Comparison of ENCODE assay signal across 7 mouse cellular contexts in the genomic region with DNA sequence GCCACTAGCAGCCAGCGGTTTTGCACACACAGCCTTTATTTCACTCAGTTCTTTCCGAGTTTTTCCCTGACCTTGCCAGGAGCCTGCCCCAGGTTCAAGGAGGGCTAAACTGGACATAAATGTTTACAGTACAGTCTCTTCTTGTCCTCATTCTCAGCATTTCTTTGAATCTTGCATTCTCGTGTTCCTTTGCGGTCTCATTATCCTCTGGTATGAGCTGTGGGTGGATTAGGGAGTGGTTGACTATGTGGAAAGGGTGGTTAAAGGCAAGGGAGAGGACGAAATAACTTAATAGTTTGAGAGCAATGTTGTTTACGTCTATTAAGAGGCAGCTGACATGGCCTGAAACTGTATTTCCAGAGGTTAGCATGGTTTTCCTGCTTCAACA. TPM values are rescaled to one million over a fixed set of nuclear protein-coding genes. Genes with fewer than 3 reads are reported as not detected.
DNase-seq lines count a peak whose midpoint lies in the region; ATAC-seq lines count a peak whose summit lies in the region.

No protein-coding gene starts in this region.

- no peaks in the 10 kb centered on the region for H3K36me3 ChIP-seq in lung, embryonic 16.5 days (ENCODE audit: control insufficient read depth, insufficient read depth, low read length)
- H3K36me3 ChIP-seq in erythroblast, embryonic 14.5 days (ENCODE audit: control insufficient read depth), result no peaks in the 10 kb centered on the region
- H3K36me3 ChIP-seq in limb, embryonic 15.5 days, result peaks cover 7% of the 10 kb centered on the region
- no peaks in the 10 kb centered on the region for H3K36me3 ChIP-seq in stomach, embryonic 15.5 days

- H3K9me3 ChIP-seq in lung, embryonic 16.5 days (ENCODE audit: control insufficient read depth, low read length), result no peaks in the 10 kb centered on the region
- no peaks in the 10 kb centered on the region for H3K9me3 ChIP-seq in erythroblast, embryonic 14.5 days (ENCODE audit: control insufficient read depth, low read length)
- no peaks in the 10 kb centered on the region for H3K9me3 ChIP-seq in limb, embryonic 15.5 days
- H3K9me3 ChIP-seq in stomach, embryonic 15.5 days, result no peaks in the 10 kb centered on the region

- 1% methylated on average over 6 of the region's 6 CpGs for WGBS in lung, embryonic 16.5 days
- WGBS in limb, embryonic 15.5 days, result under 1% methylated on average over 6 of the region's 6 CpGs
- WGBS in stomach, embryonic 15.5 days, result under 1% methylated on average over 6 of the region's 6 CpGs

- peak overlapping the region; percentile 73 for H3K9ac ChIP-seq in lung, embryonic 16.5 days (ENCODE audit: low read length)
- H3K9ac ChIP-seq in limb, embryonic 15.5 days, result peak overlapping the region; percentile 65
- H3K9ac ChIP-seq in stomach, embryonic 15.5 days, result peak overlapping the region; percentile 47; the same call in 1 of the 2 replicates

- H3K27ac ChIP-seq in lung, embryonic 16.5 days (ENCODE audit: low read length), result peak overlapping the region; percentile 80
- peak overlapping the region; percentile 91 for H3K27ac ChIP-seq in limb, embryonic 15.5 days
- H3K27ac ChIP-seq in stomach, embryonic 15.5 days, result peak overlapping the region; percentile 97

- ATAC-seq in lung, embryonic 16.5 days (ENCODE audit: low read depth), result 0 out of 2 replicates have a peak, but pooled peaks have one; percentile 0
- ATAC-seq in limb, embryonic 15.5 days (ENCODE audit: insufficient number of reproducible peaks, low FRiP score, low TSS enrichment, low read depth), result no peak
- ATAC-seq in stomach, embryonic 15.5 days (ENCODE audit: insufficient read depth, low FRiP score, low read depth), result no peak

- peak overlapping the region; percentile 89 for H3K4me3 ChIP-seq in lung, embryonic 16.5 days (ENCODE audit: low read length)
- H3K4me3 ChIP-seq in erythroblast, embryonic 14.5 days (replicated peaks), result peak overlapping the region; percentile 75
- H3K4me3 ChIP-seq in limb, embryonic 15.5 days, result peak overlapping the region; percentile 79
- H3K4me3 ChIP-seq in stomach, embryonic 15.5 days (replicated peaks), result peak overlapping the region; percentile 79

- H3K27me3 ChIP-seq in lung, embryonic 16.5 days (ENCODE audit: control insufficient read depth, insufficient read depth, low read depth, low read length), result no peaks in the 10 kb centered on the region
- peaks cover 13% of the 10 kb centered on the region for H3K27me3 ChIP-seq in erythroblast, embryonic 14.5 days (ENCODE audit: control insufficient read depth)
- H3K27me3 ChIP-seq in limb, embryonic 15.5 days, result no peaks in the 10 kb centered on the region
- H3K27me3 ChIP-seq in stomach, embryonic 15.5 days (replicated peaks), result no peaks in the 10 kb centered on the region

- H3K4me2 ChIP-seq in lung, embryonic 16.5 days (ENCODE audit: low read depth, low read length), result peak overlapping the region; percentile 62
- peak overlapping the region; percentile 73 for H3K4me2 ChIP-seq in limb, embryonic 15.5 days
- H3K4me2 ChIP-seq in stomach, embryonic 15.5 days, result peak overlapping the region; percentile 73

- DNase-seq in lung, adult 18-20 months, result no peak
- no peak for DNase-seq in retina, embryonic 14.5 days (ENCODE audit: low spot score)
- no peak for DNase-seq in right cerebral cortex, postnatal 4 days

- H3K4me1 ChIP-seq in lung, embryonic 16.5 days (replicated peaks; ENCODE audit: control insufficient read depth, insufficient read depth, low read length), result peaks cover 18% of the 10 kb centered on the region
- H3K4me1 ChIP-seq in erythroblast, embryonic 14.5 days (ENCODE audit: control insufficient read depth), result peaks cover 19% of the 10 kb centered on the region
- H3K4me1 ChIP-seq in limb, embryonic 15.5 days, result peaks cover 22% of the 10 kb centered on the region
- H3K4me1 ChIP-seq in stomach, embryonic 15.5 days, result no peaks in the 10 kb centered on the region

RNA-seq across cellular contexts. Expression of a gene that starts 54.6 kb away (rescaled TPM):
- 10.4 and 11.9 TPM in 2 replicates for polyA plus RNA-seq in lung, embryonic 16.5 days (2015; fragmentation: Nextera tagmentation; extraction: Ambion mirVana)
- 0.03 and 0.04 TPM in 2 replicates for polyA plus RNA-seq in erythroblast, embryonic 14.5 days (2012)
- polyA plus RNA-seq in limb, embryonic 15.5 days (2015; fragmentation: Nextera tagmentation; extraction: Ambion mirVana), result 11.2 and 14.3 TPM in 2 replicates
- 12.4 and 12.7 TPM in 2 replicates for polyA plus RNA-seq in stomach, embryonic 15.5 days (2015; fragmentation: Nextera tagmentation; extraction: Ambion mirVana)

Comparison
In these comparisons a context has a peak if more than half of its experiments do, and no peak if none do; other contexts are left out.
1. RNA of a gene that starts 54.6 kb away (polyA plus RNA-seq): 11.2 to 14.3 TPM in limb, embryonic 15.5 days, 12.4 to 12.7 TPM in stomach, embryonic 15.5 days and 10.4 to 11.9 TPM in lung, embryonic 16.5 days; 0.03 to 0.04 TPM in erythroblast, embryonic 14.5 days; every median in the first group is over 10 times any median in the second.
2. Peak in every context shown above with its lines, with median percentiles within 50 percentile points of each other: H3K27ac ChIP-seq, H3K4me2 ChIP-seq, H3K4me3 ChIP-seq and H3K9ac ChIP-seq.